Mouse (Mus musculus): ENCODE measurements at regions not wholly inside any gene's neighbourhood (a gene's known extent, or its start where the extent isn't known, plus 50 kb on each side); places are given as distances from the start of the nearest gene placed in this dataset.

GRCm38 (mm10) chr1:154255971-154256370, 55.0 kb downstream of the Zfp648 start:
- no peak for DNase-seq (ENCODE audit: low spot score)

GRCm38 (mm10) chr1:154256811-154257210, 55.8 kb downstream of the Zfp648 start:
- DNase-seq (ENCODE audit: low spot score), result no peak

GRCm38 (mm10) chr1:154258511-154258910, 57.5 kb downstream of the Zfp648 start:
- DNase-seq (ENCODE audit: low spot score), result no peak

GRCm38 (mm10) chr1:154260393-154260792, 59.4 kb downstream of the Zfp648 start:
- no peak for DNase-seq (ENCODE audit: low spot score)

- peak; percentile 5 for DNase-seq (ENCODE audit: low spot score)
Measured at GRCm38 (mm10) chr1:154281438-154281837, 80.5 kb downstream of the Zfp648 start.

- no peak for DNase-seq (ENCODE audit: low spot score)
Measured at GRCm38 (mm10) chr1:154286080-154286479, 85.1 kb downstream of the Zfp648 start.

GRCm38 (mm10) chr1:154292729-154293128, 91.7 kb downstream of the Zfp648 start:
- no peak for DNase-seq (ENCODE audit: low spot score)

GRCm38 (mm10) chr1:154296080-154296479, 95.1 kb downstream of the Zfp648 start:
- no peak for DNase-seq (ENCODE audit: low spot score)

- DNase-seq (ENCODE audit: low spot score), result no peak
Measured at GRCm38 (mm10) chr1:154299866-154300265, 98.9 kb downstream of the Zfp648 start.

- peak; percentile 3 for DNase-seq (ENCODE audit: low spot score)
Measured at GRCm38 (mm10) chr1:154309650-154310049, 108.7 kb downstream of the Zfp648 start.
